Mouse (Mus musculus) adrenal gland, postnatal 25 days (tissue): ENCODE results near the gene Olfr809. TPM values are rescaled to one million over a fixed set of nuclear protein-coding genes. Genes with fewer than 3 reads are reported as not detected.

Experiments
- DNase-seq: peaks from one replicate; pipeline ENCODE4 v3.0.0; 2021; ENCODE audit warnings: mixed read lengths
- long read RNA-seq: library from polyadenylated mRNA; stranded (forward); transcript quantifications from one replicate; pipeline ENCODE4 v2.0.0, GENCODE M21; 2021
- microRNA-seq, 2 experiments: library from miRNA; unstranded; fragments of <30 nt; microRNA quantifications; one replicate each; pipeline ENCODE4 v1.2.0; 2021
- total RNA-seq: library from RNA; stranded (reverse); gene quantifications from 2 replicates; pipeline ENCODE4 v1.2.3, GENCODE M21; 2021

The Olfr809 gene
- not detected in 2 replicates for total RNA-seq
- long read RNA-seq: 0 reads

DNA sequence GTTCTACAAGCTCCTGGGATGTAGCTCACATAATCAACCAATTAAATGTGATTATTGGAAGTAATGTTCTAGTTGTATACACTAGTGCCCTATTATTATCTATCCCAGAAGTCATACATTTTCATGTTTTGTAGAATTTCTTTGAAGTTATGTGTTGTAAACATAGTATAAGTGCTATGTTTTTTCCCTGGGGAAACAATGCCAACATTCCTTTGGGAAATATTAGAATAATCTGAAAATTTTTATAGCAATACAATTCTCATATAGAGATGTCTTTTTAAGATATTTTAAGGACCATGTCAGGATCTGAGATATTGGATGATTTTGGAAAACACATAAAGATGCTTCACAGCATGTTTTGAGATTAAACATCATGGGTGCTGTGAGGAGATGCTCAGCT, at the start of gene Olfr809:
Gene Olfr809 (plus strand): TSS at position 301 of the 400 bp plus-strand sequence.
- DNase-seq: no peak

DNA sequence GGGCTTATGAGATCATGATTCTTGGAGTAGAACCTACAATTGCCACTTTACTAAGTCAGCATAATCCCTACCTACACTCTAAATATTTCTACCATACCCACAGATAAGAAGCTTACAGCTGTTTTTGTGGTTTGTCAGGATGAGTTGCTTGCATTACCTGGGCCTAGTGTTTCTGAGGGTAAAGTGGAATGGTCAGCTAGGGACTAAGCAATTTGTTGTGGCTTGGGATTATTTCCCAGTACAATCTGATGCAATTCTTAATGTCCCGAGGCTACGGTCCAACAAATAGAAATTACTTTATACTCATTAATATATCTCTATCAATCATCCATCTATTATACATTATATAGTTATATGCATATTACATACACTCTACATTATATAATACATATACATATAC, 45.2 kb upstream of the Olfr809 start, which contains the start of gene Olfr805:
Gene Olfr805 (minus strand): TSS at position 101 of the 400 bp plus-strand sequence.
- no peak for DNase-seq

DNA sequence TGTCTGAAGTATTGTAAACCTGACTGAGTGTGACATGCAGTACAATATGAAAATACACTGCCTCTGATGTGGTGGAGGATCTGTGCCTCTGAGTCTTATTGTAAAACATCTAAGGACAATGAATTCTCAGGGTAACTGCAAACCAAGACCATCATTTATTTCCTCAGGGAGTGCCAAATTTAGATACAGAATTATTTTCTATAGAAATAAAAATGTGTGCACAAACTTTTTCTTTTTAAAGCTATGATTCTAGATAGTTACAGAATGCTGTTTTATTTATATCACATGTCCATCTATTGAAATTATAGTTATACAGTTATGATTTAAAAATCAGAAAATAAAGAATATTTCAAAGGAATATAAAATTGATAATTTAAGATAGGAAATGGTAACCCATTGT, 32.6 kb upstream of the Olfr809 start, which contains the start of gene Olfr806:
Gene Olfr806 (minus strand): TSS at position 101 of the 400 bp plus-strand sequence.
- DNase-seq: no peak

DNA sequence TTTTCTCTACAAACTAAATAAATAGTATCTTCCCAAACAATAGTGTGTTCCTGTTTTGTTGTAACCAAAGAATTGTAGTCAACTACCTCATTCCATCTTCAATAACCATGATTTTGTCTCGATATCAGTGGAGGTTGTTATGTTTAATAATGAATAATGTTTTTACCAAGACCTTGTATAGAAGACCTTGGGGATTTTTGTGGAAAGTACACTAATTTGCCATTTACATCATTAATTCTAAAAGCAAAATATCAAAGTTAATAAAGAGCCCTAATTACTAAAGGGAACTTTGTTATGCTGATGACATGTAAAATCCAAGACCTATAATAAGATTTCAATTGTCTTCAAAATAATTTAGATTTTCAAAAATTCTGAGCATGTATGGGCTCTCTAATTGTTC, 16.7 kb upstream of the Olfr809 start, which contains the start of gene Olfr807:
Gene Olfr807 (minus strand): TSS at position 101 of the 400 bp plus-strand sequence.
- no peak for DNase-seq

DNA sequence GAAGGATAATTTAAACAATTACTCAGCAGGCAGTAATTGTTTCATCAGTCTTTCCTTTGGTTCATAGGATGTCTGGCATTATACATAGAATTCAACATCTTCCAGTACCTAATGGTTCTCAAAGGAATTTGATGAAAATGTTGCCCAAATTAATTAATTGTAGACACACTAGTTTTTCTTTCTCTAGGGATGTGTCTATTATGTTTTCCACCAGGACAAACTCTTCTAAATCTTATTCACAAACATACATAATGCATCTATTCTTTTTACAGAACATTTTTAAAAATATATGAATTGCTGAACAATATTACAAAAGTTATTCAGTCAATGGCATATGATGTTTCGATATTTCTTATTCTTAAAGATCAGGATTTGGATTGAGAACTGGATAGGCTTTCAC, 9.3 kb upstream of the Olfr809 start, which contains the start of gene Olfr808:
Gene Olfr808 (plus strand): TSS at position 301 of the 400 bp plus-strand sequence.
- no peak for DNase-seq

DNA sequence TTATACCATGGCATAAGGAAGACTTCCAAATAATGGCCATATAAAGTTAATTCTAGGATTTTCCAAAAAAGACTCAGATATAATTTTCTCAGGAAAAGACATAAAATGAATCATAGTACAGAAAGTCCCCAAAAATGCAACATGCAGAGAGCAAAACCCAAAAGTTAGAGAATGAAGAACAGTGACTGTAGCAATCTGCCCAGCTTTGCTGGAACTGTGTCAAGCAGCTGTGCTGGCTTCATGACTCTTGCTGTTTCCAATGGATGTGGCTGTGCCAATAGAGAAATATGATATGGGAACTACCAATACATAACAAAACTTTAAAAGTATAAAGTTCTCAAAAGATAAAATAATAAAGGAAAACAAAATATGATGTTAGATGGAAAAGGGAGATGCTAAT, 3.7 kb downstream of the Olfr809 start:
- DNase-seq: no peak

DNA sequence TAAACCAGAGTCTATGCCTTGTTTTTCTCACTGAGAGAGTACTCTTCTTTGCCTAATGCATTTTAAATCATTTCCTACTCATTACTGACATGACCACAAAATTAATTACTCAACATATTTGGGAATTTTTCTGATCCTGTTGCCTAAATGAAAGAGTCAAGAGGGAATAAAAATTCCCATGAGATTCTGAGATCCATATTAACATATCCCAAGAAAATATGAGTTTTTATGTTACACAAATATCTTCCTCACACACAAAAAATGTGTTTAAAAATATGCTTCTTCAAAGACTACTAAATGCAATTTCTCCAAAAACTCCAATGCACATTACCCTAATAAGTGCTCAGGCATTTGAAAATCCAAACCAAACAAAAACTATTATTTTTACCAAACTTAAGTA, 20.4 kb downstream of the Olfr809 start, which contains the start of gene Olfr810:
Gene Olfr810 (minus strand): TSS at position 101 of the 400 bp plus-strand sequence.
- no peak for DNase-seq

DNA sequence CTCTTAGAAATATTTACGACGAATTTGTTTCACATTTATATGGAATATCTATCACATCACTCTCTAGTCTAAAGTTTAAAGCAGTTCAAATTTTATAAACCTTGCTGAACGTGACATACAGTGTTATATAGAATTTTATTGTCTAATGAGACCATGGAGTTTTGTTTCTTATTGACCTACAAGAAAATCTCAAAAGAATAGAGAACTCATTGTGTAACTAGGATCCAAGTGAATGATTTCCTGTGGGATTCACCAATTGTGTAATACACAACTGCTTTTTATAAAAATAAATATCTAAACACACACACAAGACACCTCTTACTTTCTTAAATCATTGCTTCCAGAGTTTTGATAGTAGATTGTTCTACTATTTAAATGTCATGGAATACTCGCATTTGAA, 29.9 kb downstream of the Olfr809 start, which contains the start of gene Olfr811:
Gene Olfr811 (minus strand): TSS at position 101 of the 400 bp plus-strand sequence.
- no peak for DNase-seq

Small RNA genes within 50 kb of the gene (microRNA-seq; reads per million reads assigned to microRNA genes)
- 0 reads per million in 2 experiments for gene Gm24485

Other genes with a start within 250 kb of the Olfr809 start
- not detected in 2 replicates for gene Olfr792, start 235.5 kb upstream of the Olfr809 start, total RNA-seq
- gene Olfr794, start 207.0 kb upstream of the Olfr809 start, total RNA-seq: not detected in 2 replicates
- not detected in 2 replicates for gene Olfr796, start 162.1 kb upstream of the Olfr809 start, total RNA-seq
- not detected in 2 replicates for gene Olfr798, start 146.7 kb upstream of the Olfr809 start, total RNA-seq
- gene Olfr799, start 137.2 kb upstream of the Olfr809 start, total RNA-seq: not detected in 2 replicates
- not detected in 2 replicates for gene Olfr800, start 116.9 kb upstream of the Olfr809 start, total RNA-seq
- not detected in 2 replicates for gene Olfr801, start 100.8 kb upstream of the Olfr809 start, total RNA-seq
- not detected in 2 replicates for gene Olfr802, start 86.5 kb upstream of the Olfr809 start, total RNA-seq
- gene Olfr803, start 80.4 kb upstream of the Olfr809 start, total RNA-seq: not detected in 2 replicates
- gene Olfr804, start 71.4 kb upstream of the Olfr809 start, total RNA-seq: not detected in 2 replicates
- gene Olfr805, start 45.3 kb upstream of the Olfr809 start, total RNA-seq: not detected in 2 replicates
- gene Olfr806, start 32.7 kb upstream of the Olfr809 start, total RNA-seq: not detected in 2 replicates
- not detected in 2 replicates for gene Olfr807, start 16.8 kb upstream of the Olfr809 start, total RNA-seq
- gene Olfr808, start 9.2 kb upstream of the Olfr809 start, total RNA-seq: not detected in 2 replicates
- not detected in 2 replicates for gene Olfr810, start 20.3 kb downstream of the Olfr809 start, total RNA-seq
- not detected in 2 replicates for gene Olfr811, start 29.8 kb downstream of the Olfr809 start, total RNA-seq
- gene Olfr812, start 71.5 kb downstream of the Olfr809 start, total RNA-seq: not detected in 2 replicates
- not detected in 2 replicates for gene Olfr813, start 80.7 kb downstream of the Olfr809 start, total RNA-seq
- gene Olfr814, start 105.2 kb downstream of the Olfr809 start, total RNA-seq: not detected in 2 replicates
- not detected in 2 replicates for gene Olfr815, start 131.2 kb downstream of the Olfr809 start, total RNA-seq
- not detected in 2 replicates for gene Olfr816, start 141.0 kb downstream of the Olfr809 start, total RNA-seq
- gene Olfr818, start 174.5 kb downstream of the Olfr809 start, total RNA-seq: not detected in 2 replicates
- gene Olfr819, start 192.6 kb downstream of the Olfr809 start, total RNA-seq: not detected in 2 replicates
- not detected in 2 replicates for gene Olfr247, start 201.5 kb downstream of the Olfr809 start, total RNA-seq
- gene Gm10310, start 210.4 kb downstream of the Olfr809 start, total RNA-seq: not detected in 2 replicates
- not detected in 2 replicates for gene Olfr820, start 238.0 kb downstream of the Olfr809 start, total RNA-seq